Mouse (Mus musculus): ENCODE results near the gene Lsm10.

DNA sequence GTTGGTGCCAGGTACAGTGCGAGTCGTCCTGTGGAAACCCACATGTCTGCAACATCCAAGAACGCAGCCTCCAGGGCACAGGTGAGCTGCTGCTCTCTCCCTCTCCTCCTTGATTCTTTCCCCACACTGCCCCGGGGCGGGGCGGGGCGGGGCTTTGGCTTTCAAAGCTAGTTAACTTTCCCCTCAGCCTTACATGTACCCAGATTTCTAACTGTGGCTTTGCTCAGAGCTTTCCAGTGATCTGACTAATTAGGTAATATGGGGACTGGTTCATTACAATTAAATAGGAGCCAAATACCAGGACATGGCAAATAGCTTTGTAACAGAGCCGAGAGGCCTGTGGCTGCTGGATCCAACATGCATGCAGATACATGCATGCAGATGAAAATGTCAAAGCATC, 12.0 kb upstream of the Lsm10 start:
- TF ChIP-seq CTCF (IDR thresholded peaks at IDR 0.05; ENCODE audit: borderline replicate concordance, insufficient read depth, low read depth, low read length), result no peak
- TF ChIP-seq POLR2A (IDR thresholded peaks at IDR 0.05; ENCODE audit: borderline replicate concordance, insufficient read depth, low read length), result no peak
